Mouse (Mus musculus) testis, postnatal 14 days (tissue): Measurements from ENCODE around the gene Ptch2.

ENCODE experiments used
- DNase-seq: peaks from one replicate; pipeline ENCODE4 v3.0.0; 2021; ENCODE audit warnings: low spot score

Ptch2 gene

GRCm38 (mm10) chr4:117095551-117096452 lies at the start of gene Ptch2:
TSS of gene Ptch2 (plus strand) at chr4:117096075.
- peak; percentile 89 for DNase-seq

GRCm38 (mm10) chr4:117048836-117049235 lies 47.0 kb upstream of the Ptch2 start:
- DNase-seq = peak; percentile 46

- no peak for DNase-seq
These were observed 46.4 kb upstream of the Ptch2 start for GRCm38 (mm10) chr4:117049485-117049884.

- DNase-seq = peak; percentile 37
These were observed 43.2 kb upstream of the Ptch2 start for GRCm38 (mm10) chr4:117052626-117053025.

GRCm38 (mm10) chr4:117053956-117054355 lies 41.9 kb upstream of the Ptch2 start:
- DNase-seq = no peak

DNA sequence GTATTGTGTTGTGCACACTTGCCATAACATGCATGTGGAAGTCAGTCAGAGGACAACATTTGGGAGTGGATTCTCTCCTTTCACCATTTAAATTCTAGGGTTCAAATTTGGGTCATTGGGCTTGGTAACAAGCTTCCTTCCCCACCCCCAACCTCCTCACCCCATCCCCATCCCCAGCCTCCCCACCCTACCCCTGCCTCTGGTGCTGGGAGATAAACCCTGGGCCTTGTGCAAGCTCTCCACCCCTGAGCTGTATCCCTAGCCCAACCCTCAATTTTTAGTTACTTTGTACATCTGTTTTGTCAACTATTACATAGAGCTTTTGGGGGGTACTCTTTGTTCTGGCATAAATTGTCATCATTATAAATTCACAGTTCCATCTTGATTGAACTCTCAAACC lies 39.8 kb upstream of the Ptch2 start:
- DNase-seq = no peak

DNA sequence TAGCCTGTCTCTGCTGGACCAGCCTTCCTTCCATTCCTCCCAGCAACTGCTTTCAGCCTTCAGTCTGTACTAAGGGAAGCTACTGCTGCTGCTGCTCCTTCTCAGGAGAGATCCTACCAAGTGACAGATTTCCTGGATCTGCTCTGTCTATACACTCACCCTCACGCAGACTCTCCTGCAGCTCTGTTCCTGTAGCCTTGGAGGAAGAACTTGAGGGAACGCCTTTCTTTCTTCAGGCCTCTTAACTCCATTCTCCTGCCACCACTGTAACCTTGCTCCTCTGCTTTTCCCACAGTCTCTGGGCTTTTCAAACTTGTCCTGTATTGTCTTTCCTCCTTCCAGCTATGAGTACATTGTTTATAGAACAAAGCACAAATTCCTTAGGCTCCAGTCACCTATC lies 39.4 kb upstream of the Ptch2 start:
- no peak for DNase-seq

DNA sequence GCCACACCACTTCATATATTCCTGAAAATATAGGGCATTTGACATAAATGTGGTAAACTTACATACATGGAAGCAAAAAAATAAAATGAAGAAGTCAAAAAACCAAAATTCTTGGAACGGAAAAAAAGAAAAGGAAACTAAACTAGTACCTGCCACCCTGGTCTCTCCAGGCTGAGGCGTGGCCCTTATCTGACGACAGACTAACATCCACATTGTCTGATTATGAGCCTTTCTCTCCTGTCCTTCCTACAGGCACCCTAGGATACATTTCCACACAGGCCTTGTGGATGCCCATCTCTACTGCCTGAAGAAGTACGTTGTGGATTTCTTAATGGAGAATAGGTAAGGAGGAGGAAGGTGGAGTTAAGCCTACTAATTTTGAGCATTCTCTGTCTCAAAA lies 37.4 kb upstream of the Ptch2 start:
- DNase-seq = no peak

DNA sequence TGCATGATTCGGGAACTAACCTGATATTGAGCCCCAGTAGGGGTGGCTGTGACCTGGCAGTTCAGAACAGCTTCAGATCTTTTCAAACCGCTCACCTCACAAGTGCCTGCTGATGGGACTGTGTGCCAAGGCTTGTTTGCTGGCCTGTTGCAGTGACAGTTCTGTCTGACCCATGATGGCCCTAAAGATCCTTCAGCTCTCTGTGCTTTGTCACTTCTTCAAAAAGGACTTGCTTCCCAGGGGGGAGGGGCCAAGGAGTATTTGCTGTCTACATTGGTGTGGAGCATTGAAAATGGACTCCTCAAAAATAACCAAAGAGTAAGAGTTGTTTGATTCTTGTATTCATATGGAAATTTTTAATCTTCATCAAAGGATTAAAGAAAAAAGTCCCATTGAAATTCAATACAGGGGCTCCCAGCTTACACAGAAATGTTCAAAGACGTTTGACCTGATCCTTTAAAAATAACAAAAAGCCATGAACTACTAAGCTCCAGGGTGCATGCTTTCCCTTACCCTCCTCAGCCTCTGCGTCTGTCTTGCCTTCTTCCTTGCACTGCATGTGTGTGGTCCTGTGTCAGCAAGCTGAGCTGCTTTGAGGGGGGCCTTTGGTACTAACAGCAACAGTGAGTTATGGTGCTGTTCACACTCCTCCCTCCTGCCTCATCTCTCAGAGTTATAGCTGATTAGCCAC lies 33.0 kb upstream of the Ptch2 start:
- no peak for DNase-seq

DNA sequence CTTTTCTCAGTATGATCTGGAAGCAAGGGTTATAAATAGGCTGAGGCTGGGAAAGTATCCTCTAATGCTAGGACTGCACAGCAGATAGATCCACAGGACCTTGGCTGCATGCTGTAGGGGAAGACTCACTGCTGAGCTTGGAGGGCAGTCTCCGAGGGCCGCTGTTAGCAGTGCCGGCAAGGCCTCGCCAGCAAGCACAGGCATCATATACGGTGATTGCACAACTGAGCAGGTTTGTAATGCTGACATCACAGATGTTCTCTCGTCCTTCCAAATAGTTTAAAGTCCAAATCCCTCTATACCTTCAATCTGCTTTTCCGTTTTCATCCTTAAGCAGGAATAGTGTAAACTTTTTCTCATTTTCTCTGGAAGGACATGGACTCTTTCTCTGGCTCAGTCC lies 27.8 kb upstream of the Ptch2 start:
- no peak for DNase-seq

DNA sequence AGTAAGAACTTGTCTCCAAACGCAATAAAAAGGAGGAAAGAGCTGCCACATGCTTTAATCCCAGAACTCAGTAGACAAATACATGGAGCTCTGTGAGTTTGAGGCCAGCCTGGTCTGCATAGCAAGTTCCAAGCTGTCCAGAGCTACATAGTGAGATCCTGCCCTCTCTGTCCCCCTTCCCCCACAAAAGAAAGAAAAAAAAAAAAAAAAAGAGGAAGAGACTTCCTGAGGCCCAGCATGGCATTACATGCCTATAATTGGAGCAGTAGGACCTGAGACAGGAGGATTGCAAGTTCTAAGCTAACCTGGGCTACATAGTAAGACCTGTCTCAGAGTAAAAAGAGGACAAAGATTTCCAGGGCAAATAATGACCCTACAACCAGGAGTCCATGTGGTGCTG lies 26.2 kb upstream of the Ptch2 start:
- DNase-seq = no peak

DNA sequence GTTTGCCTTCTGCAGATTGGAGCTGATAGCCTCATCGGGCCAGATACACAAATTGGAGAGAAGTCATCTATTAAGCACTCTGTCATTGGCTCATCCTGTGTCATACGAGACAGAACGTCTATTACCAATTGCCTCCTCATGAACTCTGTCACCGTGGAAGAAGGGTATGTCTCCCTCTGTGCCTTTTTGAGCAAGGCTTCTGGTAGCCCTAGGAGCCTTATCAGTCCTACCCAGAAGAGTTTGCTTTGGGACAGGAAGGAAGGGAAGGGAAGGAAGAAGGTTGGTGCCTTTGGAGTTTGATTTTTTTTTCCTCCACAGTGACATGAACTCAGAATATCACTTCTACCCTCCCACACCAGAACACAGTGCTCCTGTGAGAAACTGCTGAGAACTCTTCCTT lies 25.3 kb upstream of the Ptch2 start:
- no peak for DNase-seq

DNA sequence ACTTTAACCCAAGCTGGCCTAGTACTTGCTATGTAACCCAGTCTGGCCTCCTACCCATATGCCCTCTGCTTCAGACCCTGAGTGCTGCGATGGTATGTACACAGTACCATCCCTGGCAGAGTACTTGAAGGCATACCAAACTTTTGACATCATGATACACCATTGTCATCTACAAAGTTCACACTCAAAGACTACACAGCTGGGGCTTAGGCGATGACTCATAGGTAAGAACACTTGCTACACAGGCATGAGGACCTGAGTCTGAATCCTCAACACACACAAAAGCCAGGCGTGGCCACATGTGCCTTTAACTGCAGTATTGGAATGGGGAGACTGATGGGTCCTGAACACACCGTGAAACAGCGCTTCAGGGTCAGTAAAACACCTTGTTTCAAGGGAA lies 24.7 kb upstream of the Ptch2 start:
- DNase-seq = no peak

GRCm38 (mm10) chr4:117087948-117088640 lies 7.8 kb upstream of the Ptch2 start:
- no peak for DNase-seq

DNA sequence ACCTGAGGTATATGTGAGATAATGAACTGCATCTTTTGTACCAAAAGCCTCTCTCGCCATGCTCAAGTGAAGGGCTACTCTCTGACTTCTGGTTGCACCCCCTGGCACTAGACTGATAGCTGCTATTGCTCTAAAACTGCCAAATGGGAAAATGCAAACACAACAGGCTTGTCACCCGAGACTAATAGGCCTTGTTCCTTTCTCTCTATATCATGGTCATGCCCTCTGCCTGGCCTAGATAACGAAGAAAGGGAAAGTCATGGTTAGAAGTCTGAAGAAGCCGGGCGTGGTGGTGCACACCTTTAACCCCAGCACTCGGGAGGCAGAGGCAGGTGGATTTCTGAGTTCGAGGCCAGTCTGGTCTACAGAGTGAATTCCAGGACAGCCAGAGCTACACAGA lies 5.3 kb upstream of the Ptch2 start:
- no peak for DNase-seq

DNA sequence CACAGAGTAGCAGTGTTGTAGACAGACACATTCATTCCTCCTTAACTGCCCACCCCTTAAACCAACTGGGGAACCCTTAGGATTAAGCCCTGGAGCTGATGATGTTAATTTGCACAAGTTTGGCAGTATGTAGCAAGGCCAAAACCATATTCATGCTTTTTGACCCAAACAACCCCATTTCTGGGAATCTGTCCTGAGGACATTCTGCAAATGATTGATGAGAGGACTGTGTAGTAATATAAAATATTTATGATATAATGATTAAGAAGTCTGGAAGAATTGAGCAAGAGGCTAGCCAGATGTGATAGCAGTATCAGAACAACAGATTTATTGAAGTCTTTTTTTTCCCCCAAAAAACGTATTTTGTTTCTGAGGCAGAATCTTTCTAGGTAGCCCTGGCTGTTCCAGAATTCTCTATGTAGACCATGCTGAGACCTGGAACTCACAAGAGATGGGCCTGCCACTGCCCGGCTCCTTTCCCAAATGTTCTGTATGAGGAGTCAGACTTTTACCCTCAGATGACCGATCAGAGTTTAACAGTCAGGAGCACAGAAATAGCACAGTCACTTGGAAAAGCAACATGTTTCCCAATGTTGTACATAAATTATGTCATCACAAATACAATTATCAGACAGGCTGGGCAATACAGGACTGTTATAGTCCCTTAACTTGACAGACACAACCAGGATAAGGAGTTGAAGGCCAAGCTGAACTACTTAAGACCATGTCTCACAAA lies 1.1 kb upstream of the Ptch2 start:
- no peak for DNase-seq

DNA sequence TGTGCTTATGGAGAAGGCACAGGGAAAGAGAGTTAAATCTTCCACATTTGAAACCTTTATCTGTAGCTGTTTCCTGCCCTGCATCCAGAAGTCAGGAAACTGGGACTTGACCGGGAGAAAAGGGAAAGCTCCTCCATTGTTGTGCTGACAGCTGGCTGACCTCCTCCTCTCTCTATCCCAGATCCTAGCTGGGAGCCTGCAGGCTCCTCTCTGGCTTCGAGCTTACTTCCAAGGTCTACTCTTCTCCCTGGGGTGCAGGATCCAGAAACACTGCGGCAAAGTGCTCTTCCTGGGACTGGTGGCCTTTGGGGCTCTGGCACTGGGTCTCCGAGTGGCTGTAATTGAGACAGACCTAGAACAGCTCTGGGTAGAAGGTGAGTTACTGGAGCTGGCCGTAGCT lies 791 bp downstream of the Ptch2 start:
- DNase-seq = no peak

DNA sequence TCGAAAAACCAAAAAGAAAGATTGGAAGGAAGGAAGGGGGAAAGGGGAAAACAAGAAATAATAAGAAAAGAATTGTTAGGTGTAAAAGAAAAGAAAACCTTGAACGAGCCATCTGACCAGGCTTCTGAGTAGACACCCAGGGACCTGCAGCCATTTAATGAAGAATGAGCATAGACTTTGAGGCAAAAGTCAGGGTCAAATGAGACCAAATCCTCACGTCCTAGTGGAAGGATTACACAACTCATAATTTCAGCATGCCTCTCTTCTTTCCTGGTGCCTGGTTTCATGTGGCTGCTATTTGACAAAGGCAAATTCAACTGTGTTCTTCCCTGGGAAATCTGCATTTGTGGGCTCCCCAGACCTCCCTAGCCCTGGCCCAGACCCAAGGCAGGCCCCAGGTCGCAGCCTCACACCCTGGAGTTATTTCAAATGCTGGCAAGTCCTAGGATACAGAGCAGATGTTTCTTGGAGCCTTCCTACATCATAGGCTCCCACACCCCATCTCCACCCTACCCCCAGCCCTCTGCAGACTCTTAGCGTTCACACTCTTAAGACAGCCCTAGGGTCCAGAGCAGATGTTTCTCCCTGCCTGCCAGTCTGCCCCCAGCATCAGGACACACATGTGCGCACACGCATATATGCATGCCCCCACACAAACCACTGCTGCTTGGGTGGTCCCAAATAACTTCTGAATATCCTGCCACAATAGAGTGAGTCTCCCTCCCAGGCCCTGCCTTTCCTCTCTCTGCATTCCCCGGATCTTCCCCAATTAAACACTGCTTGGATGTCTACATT lies 2.3 kb downstream of the Ptch2 start:
- DNase-seq = no peak

GRCm38 (mm10) chr4:117098764-117099036 lies 2.8 kb downstream of the Ptch2 start:
- no peak for DNase-seq

DNA sequence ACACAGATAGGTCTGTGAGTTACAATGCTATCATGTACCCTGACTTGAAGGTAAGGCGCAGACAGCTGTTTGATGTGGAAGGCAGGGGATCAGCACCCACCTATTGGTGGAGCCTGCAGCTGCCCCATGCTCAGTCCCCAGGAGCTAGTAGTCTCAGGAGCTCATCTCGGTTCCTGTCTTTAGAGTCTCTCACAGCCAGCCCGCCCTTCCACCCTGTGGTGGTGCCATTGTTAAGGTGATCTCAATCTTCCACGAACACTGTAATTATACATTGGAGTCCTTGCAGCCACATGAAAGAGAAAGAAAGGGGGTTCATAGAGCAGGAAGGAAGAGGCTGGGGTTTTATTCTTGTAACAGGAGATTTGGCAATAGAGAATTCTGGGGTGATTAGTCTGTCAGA lies 4.2 kb downstream of the Ptch2 start:
- no peak for DNase-seq

DNA sequence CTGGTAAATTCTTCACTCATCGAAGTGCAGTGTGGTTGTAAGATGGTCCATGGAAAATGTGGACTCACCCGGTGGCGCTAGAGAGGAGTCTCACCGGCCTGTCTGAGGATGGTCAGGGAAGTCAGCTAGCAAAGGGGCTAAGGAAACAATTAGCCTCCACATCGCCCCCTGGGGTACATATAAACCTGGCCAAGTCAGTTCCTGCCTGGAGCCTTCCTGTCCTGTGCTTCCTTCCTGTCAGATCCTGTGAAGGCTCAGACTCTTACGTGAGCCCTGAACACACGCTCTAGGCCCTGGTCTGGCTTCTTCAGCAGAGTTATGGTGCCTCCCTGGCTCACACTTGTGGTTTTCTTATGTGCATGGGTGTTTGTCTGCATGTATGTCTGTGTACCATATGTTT lies 5.3 kb downstream of the Ptch2 start:
- no peak for DNase-seq

- DNase-seq = no peak
These were observed 8.8 kb downstream of the Ptch2 start for GRCm38 (mm10) chr4:117104672-117105071.
